13 mouse cellular contexts compared by ENCODE assay signal in the genomic region with DNA sequence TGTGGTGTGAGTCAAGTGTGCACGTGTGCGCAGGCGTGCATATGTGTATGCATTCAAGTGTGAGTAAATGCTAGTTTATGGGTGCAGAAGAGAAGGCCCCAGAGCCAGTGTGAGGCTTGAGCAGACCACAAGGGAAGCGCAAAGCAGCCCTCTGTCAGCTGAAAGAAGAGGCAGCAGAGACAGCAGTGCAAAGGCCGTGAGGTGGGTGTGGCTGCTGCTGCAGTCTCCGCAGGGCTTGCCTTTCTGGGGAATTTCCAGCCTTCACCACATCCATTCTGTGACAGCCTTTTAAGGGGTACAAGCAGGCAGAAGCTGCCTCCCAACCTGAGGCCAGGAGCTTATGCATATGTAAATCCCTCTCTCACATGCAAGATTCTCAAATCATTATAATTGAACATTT.
A peak's percentile ranks its signal among the peaks of the same experiment; 100 is the strongest.
DNase-seq lines count a peak whose midpoint lies in the region; ATAC-seq and TF ChIP-seq lines count a peak whose summit lies in the region.
"Had no signal": no experiment of that assay in that cellular context is flagged by ENCODE, and none has a peak within 500 bp of the region (broad histone marks: within the 10 kb centered on the region; RNA-seq: fewer than 3 reads in every experiment).

No protein-coding gene starts in this region.

- H3K27ac ChIP-seq in midbrain, embryonic 13.5 days = peak overlapping the region; percentile 61
- no peak overlapping the region for H3K27ac ChIP-seq in midbrain, embryonic 10.5 days (replicated peaks)
- peak overlapping the region; percentile 51 for H3K27ac ChIP-seq in hindbrain, postnatal 0 days
- H3K27ac ChIP-seq: limb, embryonic 10.5 days had no signal

- intact Hi-C loops in heart, postnatal 36 days (cut with DNase I) = loop anchor here (5.0 kb wide), 1 partner anchor 140 kb away; a partner anchor contains a TSS

- no peak overlapping the region for H3K9ac ChIP-seq in midbrain, embryonic 13.5 days (replicated peaks)
- no peak overlapping the region for H3K9ac ChIP-seq in hindbrain, postnatal 0 days (replicated peaks; ENCODE audit: low read length)

- H3K36me3 ChIP-seq in midbrain, embryonic 13.5 days = no peaks in the 10 kb centered on the region
- H3K36me3 ChIP-seq in midbrain, embryonic 10.5 days = no peaks in the 10 kb centered on the region
- H3K36me3 ChIP-seq in hindbrain, postnatal 0 days (ENCODE audit: insufficient read depth, low read length) = no peaks in the 10 kb centered on the region
- H3K36me3 ChIP-seq in splenic B cell, adult 2 months (ENCODE audit: control insufficient read depth, insufficient read depth, low read length, poor library complexity, severe bottlenecking) = no peaks in the 10 kb centered on the region
- H3K36me3 ChIP-seq: limb, embryonic 10.5 days had no signal

- H3K4me1 ChIP-seq in midbrain, embryonic 13.5 days (replicated peaks) = peaks cover 26% of the 10 kb centered on the region
- peaks cover 12% of the 10 kb centered on the region for H3K4me1 ChIP-seq in midbrain, embryonic 10.5 days
- peaks cover 8% of the 10 kb centered on the region for H3K4me1 ChIP-seq in hindbrain, postnatal 0 days (ENCODE audit: insufficient read depth, low read length)

- H3K4me3 ChIP-seq in midbrain, embryonic 13.5 days (replicated peaks) = no peak overlapping the region
- H3K4me3 ChIP-seq in midbrain, embryonic 10.5 days = no peak overlapping the region
- H3K4me3 ChIP-seq in hindbrain, postnatal 0 days (ENCODE audit: low read length) = no peak overlapping the region
- H3K4me3 ChIP-seq: limb, embryonic 10.5 days had no signal

- H3K27me3 ChIP-seq in midbrain, embryonic 13.5 days = no peaks in the 10 kb centered on the region
- no peaks in the 10 kb centered on the region for H3K27me3 ChIP-seq in midbrain, embryonic 10.5 days (ENCODE audit: low read depth, poor library complexity, severe bottlenecking)
- no peaks in the 10 kb centered on the region for H3K27me3 ChIP-seq in hindbrain, postnatal 0 days (ENCODE audit: insufficient read depth, low read length)
- no peaks in the 10 kb centered on the region for H3K27me3 ChIP-seq in splenic B cell, adult 2 months (ENCODE audit: control insufficient read depth, insufficient read depth, low read length, poor library complexity, severe bottlenecking)

- peak; percentile 12 to 36 for DNase-seq in adrenal gland, postnatal 36 days
- DNase-seq in adrenal gland, adult 18-20 months (ENCODE audit: low spot score in 2 of 2) = no peak
- no peak for DNase-seq in midbrain, embryonic 10.5 days (ENCODE audit: low spot score)
- DNase-seq in hindbrain, postnatal 0 days (ENCODE audit: low spot score) = no peak
- peak; percentile 3 for DNase-seq in splenic B cell, adult 2 months (ENCODE audit: low read depth, low spot score)
- DNase-seq in ovary, postnatal 14 days (ENCODE audit: low spot score) = no peak
- no peak for DNase-seq in heart, postnatal 36 days
- DNase-seq: gastrocnemius, postnatal 10 days; kidney, adult 9 months; lung, postnatal 10 days; right cerebral cortex, postnatal 25 days had no signal

- H3K9me3 ChIP-seq in midbrain, embryonic 13.5 days = no peaks in the 10 kb centered on the region
- no peaks in the 10 kb centered on the region for H3K9me3 ChIP-seq in midbrain, embryonic 10.5 days (replicated peaks)
- no peaks in the 10 kb centered on the region for H3K9me3 ChIP-seq in hindbrain, postnatal 0 days (ENCODE audit: low read length)
- H3K9me3 ChIP-seq: limb, embryonic 10.5 days had no signal

- H3K4me2 ChIP-seq in midbrain, embryonic 13.5 days (replicated peaks) = no peak overlapping the region
- no peak overlapping the region for H3K4me2 ChIP-seq in hindbrain, postnatal 0 days (ENCODE audit: low read depth, low read length)

- 61% methylated on average over 6 of the region's 6 CpGs for WGBS in midbrain, embryonic 13.5 days
- 60% methylated on average over 6 of the region's 6 CpGs for WGBS in midbrain, embryonic 10.5 days
- WGBS in hindbrain, postnatal 0 days = 53% methylated on average over 6 of the region's 6 CpGs

- TF ChIP-seq CTCF in hindbrain, postnatal 0 days (IDR thresholded peaks at IDR 0.05; ENCODE audit: low read depth) = no peak

- ATAC-seq in midbrain, embryonic 13.5 days = 0 out of 2 replicates have a peak, but pooled peaks have one; percentile 15
- ATAC-seq in hindbrain, postnatal 0 days = no peak

Comparison
In these comparisons a context has a peak if more than half of its experiments do, and no peak if none do; other contexts are left out.
1. DNase-seq: peak in adrenal gland, postnatal 36 days (2 of 2) and splenic B cell, adult 2 months (single experiment); none in adrenal gland, adult 18-20 months (0 of 2), midbrain, embryonic 10.5 days (single experiment), hindbrain, postnatal 0 days (single experiment), ovary, postnatal 14 days (single experiment) and heart, postnatal 36 days (0 of 2).